Mouse (Mus musculus) C2C12 (cell line): ENCODE measurements around the gene Ccl20.

Experiments used
- CEBPB ChIP-seq: IDR thresholded peaks from one replicate; pipeline ENCODE4 v1.6.1; 2011; ENCODE audit warnings: low read depth, mild to moderate bottlenecking, control low read depth, moderate library complexity
- CTCF ChIP-seq: IDR thresholded peaks from one replicate; pipeline ENCODE4 v1.5.1; 2011; ENCODE audit not compliant: control insufficient read depth, insufficient read depth, insufficient read length
- FOSL1 ChIP-seq: IDR thresholded peaks from one replicate; pipeline ENCODE4 v1.8.0; 2011; ENCODE audit warnings: mild to moderate bottlenecking, low read length; ENCODE audit not compliant: poor library complexity, insufficient read depth, severe bottlenecking
- MAX ChIP-seq: IDR thresholded peaks from one replicate; pipeline ENCODE4 v1.6.1; 2011; ENCODE audit warnings: mild to moderate bottlenecking, control low read depth
- MYOD1 ChIP-seq: IDR thresholded peaks from one replicate; pipeline ENCODE4 v1.6.1; 2011; ENCODE audit warnings: low read depth; ENCODE audit not compliant: control insufficient read depth, insufficient read length
- MYOG ChIP-seq: IDR thresholded peaks from one replicate; pipeline ENCODE4 v1.6.1; 2011; ENCODE audit not compliant: control insufficient read depth, insufficient read length; ENCODE audit errors: extremely low read depth
- USF1 ChIP-seq: IDR thresholded peaks from one replicate; pipeline ENCODE4 v1.6.1; 2011; ENCODE audit warnings: low read depth, mild to moderate bottlenecking, control low read depth, moderate library complexity

DNA sequence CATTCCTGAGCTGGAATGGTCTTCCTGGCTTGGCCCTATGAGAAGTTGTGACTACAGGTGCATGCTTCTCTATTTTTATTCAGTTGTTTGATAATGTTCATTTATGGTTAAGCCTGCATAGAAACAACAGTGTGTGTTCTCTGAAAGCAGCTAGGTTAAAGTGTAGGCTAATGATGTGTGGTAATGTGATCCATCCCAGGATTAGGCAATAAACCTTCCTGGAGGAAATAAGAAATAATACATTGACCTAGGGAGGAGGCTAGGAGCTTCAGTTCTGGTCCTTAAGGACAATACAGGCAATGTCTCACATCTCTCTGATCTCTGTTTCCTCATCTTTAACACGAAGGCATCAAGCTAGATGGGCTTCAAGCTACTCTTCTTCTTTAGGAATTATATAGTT, 11.1 kb upstream of the Ccl20 start:
- TF ChIP-seq CTCF = no peak
- no peak for TF ChIP-seq MYOG
- TF ChIP-seq FOSL1 = no peak
- no peak for TF ChIP-seq USF1
- TF ChIP-seq MAX = no peak
- no peak for TF ChIP-seq CEBPB
- no peak for TF ChIP-seq MYOD1
